Mouse (Mus musculus) embryonic facial prominence, embryonic 10.5 days (tissue): ENCODE results near the gene Cytip. TPM values are rescaled to one million over a fixed set of nuclear protein-coding genes. Genes with fewer than 3 reads are reported as not detected.

Source experiments
- DNase-seq: peaks from one replicate; pipeline ENCODE4 v3.0.0-alpha.2; 2017; ENCODE audit warnings: low spot score
- H3K27ac ChIP-seq: fragments of 300-500 bp; sonication (generic); replicated peaks from 2 replicates; pipeline ENCODE4 v1.5.1; 2016; ENCODE audit warnings: mild to moderate bottlenecking
- H3K27me3 ChIP-seq: fragments of 300-500 bp; sonication (generic); replicated peaks from 2 replicates; pipeline ENCODE4 v1.6.1; 2016; ENCODE audit warnings: low read depth, mild to moderate bottlenecking; ENCODE audit not compliant: poor library complexity, severe bottlenecking
- H3K36me3 ChIP-seq: fragments of 300-500 bp; sonication (generic); replicated peaks from 2 replicates; pipeline ENCODE4 v1.6.1; 2016; ENCODE audit warnings: mild to moderate bottlenecking, moderate library complexity
- H3K4me1 ChIP-seq: fragments of 300-500 bp; sonication (generic); 2 replicates; pipeline ENCODE4 v1.6.1; 2016
- H3K4me3 ChIP-seq: fragments of 300-500 bp; sonication (generic); 2 replicates; pipeline ENCODE4 v1.5.1; 2016; ENCODE audit warnings: mild to moderate bottlenecking, moderate library complexity
- H3K9me3 ChIP-seq: fragments of 300-500 bp; sonication (generic); 2 replicates; pipeline ENCODE4 v1.6.1; 2016; ENCODE audit warnings: mild to moderate bottlenecking
- WGBS: fragments of 180-500 bp; shearing (Covaris S2); methylation state at CpG from one replicate; pipeline ENCODE4 v1.1.7; 2016; 5-methylcytosine and 5-hydroxymethylcytosine counted together
- polyA plus RNA-seq: library from polyadenylated mRNA; unstranded; fragments of >200 nt; fragmentation: Nextera tagmentation; extraction: Ambion mirVana; gene quantifications from 2 replicates; pipeline ENCODE4 v1.2.1, GENCODE M21; 2016

Gene Cytip
- polyA plus RNA-seq, 1 experiment from 2014 or later = 0.80 TPM

GRCm38 (mm10) chr2:58179056-58179455 lies 16.3 kb downstream of the Cytip start:
- H3K4me1 ChIP-seq = no peaks in the 10 kb centered on the region
- 82% methylated on average over 1 of the region's 1 CpGs for WGBS
- H3K36me3 ChIP-seq = no peaks in the 10 kb centered on the region
- no peaks in the 10 kb centered on the region for H3K27me3 ChIP-seq
- no peak overlapping the region for H3K4me3 ChIP-seq
- no peaks in the 10 kb centered on the region for H3K9me3 ChIP-seq
- H3K27ac ChIP-seq = no peak overlapping the region
- DNase-seq = no peak

- WGBS = 90% methylated on average over 8 of the region's 8 CpGs
- Histone ChIP-seq H3K27me3 (no peaks in the 10 kb centered on the region), H3K36me3 (no peaks in the 10 kb centered on the region), H3K4me1 (no peaks in the 10 kb centered on the region), H3K4me3 (no peak overlapping the region), H3K9me3 (no peaks in the 10 kb centered on the region), H3K27ac (no peak overlapping the region)
- DNase-seq = no peak
Measured at GRCm38 (mm10) chr2:58175392-58176291, 19.7 kb downstream of the Cytip start.

GRCm38 (mm10) chr2:58174476-58175286 lies 20.7 kb downstream of the Cytip start:
- no peaks in the 10 kb centered on the region for H3K4me1 ChIP-seq
- WGBS = 83% methylated on average over 9 of the region's 9 CpGs
- no peak overlapping the region for H3K27ac ChIP-seq
- no peak for DNase-seq
- H3K27me3 ChIP-seq = no peaks in the 10 kb centered on the region
- no peak overlapping the region for H3K4me3 ChIP-seq
- no peaks in the 10 kb centered on the region for H3K9me3 ChIP-seq
- no peaks in the 10 kb centered on the region for H3K36me3 ChIP-seq

- Histone ChIP-seq H3K9me3 (no peaks in the 10 kb centered on the region), H3K4me1 (no peaks in the 10 kb centered on the region), H3K27me3 (no peaks in the 10 kb centered on the region), H3K36me3 (no peaks in the 10 kb centered on the region), H3K4me3 (no peak overlapping the region), H3K27ac (no peak overlapping the region)
- DNase-seq = no peak
- WGBS = 91% methylated on average over 3 of the region's 3 CpGs
Measured at GRCm38 (mm10) chr2:58172963-58173362, 22.4 kb downstream of the Cytip start.

- H3K36me3 ChIP-seq = no peaks in the 10 kb centered on the region
- no peaks in the 10 kb centered on the region for H3K9me3 ChIP-seq
- H3K4me1 ChIP-seq = no peaks in the 10 kb centered on the region
- DNase-seq = no peak
- H3K4me3 ChIP-seq = no peak overlapping the region
- H3K27me3 ChIP-seq = no peaks in the 10 kb centered on the region
- no peak overlapping the region for H3K27ac ChIP-seq
- WGBS = 87% methylated on average over 2 of the region's 2 CpGs
Measured at GRCm38 (mm10) chr2:58169173-58169572, 26.2 kb downstream of the Cytip start.

- H3K27ac ChIP-seq = no peak overlapping the region
- H3K4me3 ChIP-seq = no peak overlapping the region
- no peaks in the 10 kb centered on the region for H3K9me3 ChIP-seq
- no peak for DNase-seq
- 81% methylated on average over 3 of the region's 3 CpGs for WGBS
- H3K4me1 ChIP-seq = no peaks in the 10 kb centered on the region
- no peaks in the 10 kb centered on the region for H3K36me3 ChIP-seq
- H3K27me3 ChIP-seq = no peaks in the 10 kb centered on the region
Measured at GRCm38 (mm10) chr2:58167654-58168053, 27.7 kb downstream of the Cytip start.

GRCm38 (mm10) chr2:58166764-58167163 lies 28.6 kb downstream of the Cytip start:
- Histone ChIP-seq H3K4me3 (no peak overlapping the region), H3K27me3 (no peaks in the 10 kb centered on the region), H3K27ac (no peak overlapping the region), H3K9me3 (no peaks in the 10 kb centered on the region), H3K36me3 (no peaks in the 10 kb centered on the region), H3K4me1 (no peaks in the 10 kb centered on the region)
- no peak for DNase-seq
- 79% methylated on average over 2 of the region's 2 CpGs for WGBS

GRCm38 (mm10) chr2:58163457-58164181 lies 31.7 kb downstream of the Cytip start:
- no peak for DNase-seq
- H3K36me3 ChIP-seq = no peaks in the 10 kb centered on the region
- H3K9me3 ChIP-seq = no peaks in the 10 kb centered on the region
- no peak overlapping the region; the same call in 1 of the 2 replicates for H3K27ac ChIP-seq
- no peaks in the 10 kb centered on the region for H3K4me1 ChIP-seq
- no peaks in the 10 kb centered on the region for H3K27me3 ChIP-seq
- no peak overlapping the region for H3K4me3 ChIP-seq
- WGBS = 56% methylated on average over 1 of the region's 1 CpGs

- Histone ChIP-seq H3K27me3 (no peaks in the 10 kb centered on the region), H3K27ac (no peak overlapping the region), H3K4me1 (no peaks in the 10 kb centered on the region), H3K4me3 (no peak overlapping the region), H3K36me3 (no peaks in the 10 kb centered on the region), H3K9me3 (no peaks in the 10 kb centered on the region)
- no peak for DNase-seq
- WGBS = 89% methylated on average over 4 of the region's 4 CpGs
Measured at GRCm38 (mm10) chr2:58161813-58162212, 33.5 kb downstream of the Cytip start.

GRCm38 (mm10) chr2:58160541-58161307 lies 34.6 kb downstream of the Cytip start:
- DNase-seq = no peak
- Histone ChIP-seq H3K4me1 (no peaks in the 10 kb centered on the region), H3K36me3 (no peaks in the 10 kb centered on the region), H3K9me3 (no peaks in the 10 kb centered on the region), H3K4me3 (no peak overlapping the region), H3K27me3 (no peaks in the 10 kb centered on the region), H3K27ac (no peak overlapping the region)
- 89% methylated on average over 21 of the region's 21 CpGs for WGBS

- Histone ChIP-seq H3K27me3 (no peaks in the 10 kb centered on the region), H3K4me3 (no peak overlapping the region), H3K27ac (no peak overlapping the region), H3K4me1 (peaks cover 4% of the 10 kb centered on the region; the same call in 1 of the 2 replicates), H3K36me3 (no peaks in the 10 kb centered on the region), H3K9me3 (no peaks in the 10 kb centered on the region)
- no peak for DNase-seq
- 92% methylated on average over 13 of the region's 13 CpGs for WGBS
Measured at GRCm38 (mm10) chr2:58159880-58160279, 35.5 kb downstream of the Cytip start.

GRCm38 (mm10) chr2:58159121-58159520 lies 36.2 kb downstream of the Cytip start:
- 92% methylated on average over 6 of the region's 6 CpGs for WGBS
- H3K4me3 ChIP-seq = no peak overlapping the region

More at GRCm38 (mm10) chr2:58159121-58159520, 36.2 kb downstream of the Cytip start:
- no peak for DNase-seq
- Histone ChIP-seq H3K27me3 (no peaks in the 10 kb centered on the region), H3K27ac (no peak overlapping the region), H3K36me3 (no peaks in the 10 kb centered on the region), H3K9me3 (no peaks in the 10 kb centered on the region), H3K4me1 (peaks cover 4% of the 10 kb centered on the region; the same call in 1 of the 2 replicates)
